Mouse (Mus musculus): ENCODE results near the gene Ccz1.

DNA sequence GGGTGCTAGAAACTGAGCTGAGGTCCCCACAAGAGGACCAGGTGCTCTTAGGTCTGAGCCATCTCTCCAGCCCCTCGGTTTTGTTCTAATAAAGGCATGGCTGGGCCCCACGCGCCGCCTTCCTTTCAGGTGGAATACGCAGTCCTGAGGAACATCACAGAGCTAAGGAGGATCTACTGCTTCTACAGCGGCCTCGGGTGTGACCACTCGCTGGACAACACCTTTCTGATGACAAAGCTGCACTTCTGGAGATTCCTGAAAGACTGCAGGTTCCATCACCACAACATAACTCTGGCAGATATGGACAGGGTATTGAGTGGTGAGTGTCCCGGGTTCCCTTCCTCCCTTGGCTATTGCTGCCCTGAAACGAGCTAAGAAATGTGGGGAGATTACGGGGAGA lies 55.1 kb downstream of the Ccz1 start:
- TF ChIP-seq POLR2A (IDR thresholded peaks at IDR 0.05; ENCODE audit: insufficient read depth, low read depth, low read length) = no peak
- no peak for TF ChIP-seq CTCF (IDR thresholded peaks at IDR 0.05)

All from heart, adult 2 months (tissue).